Mouse (Mus musculus): Measurements from ENCODE around the gene Itpr3. TPM values are rescaled to one million over a fixed set of nuclear protein-coding genes. Genes with fewer than 3 reads are reported as not detected.

The Itpr3 gene
- total RNA-seq (2021): 1 to 10 TPM; 7.5 to 8.2 TPM

- peak; percentile 64 for DNase-seq
Observed at GRCm38 (mm10) chr17:27056812-27057516, at the start of gene Itpr3. Itpr3 (plus strand) TSS chr17:27057304.

GRCm38 (mm10) chr17:27008277-27008676 lies 48.8 kb upstream of the Itpr3 start:
- no peak for DNase-seq

GRCm38 (mm10) chr17:27011167-27011566 lies 45.9 kb upstream of the Itpr3 start:
- no peak for DNase-seq

GRCm38 (mm10) chr17:27011998-27012672 lies 45.0 kb upstream of the Itpr3 start:
- DNase-seq: no peak

- no peak for DNase-seq
Observed at GRCm38 (mm10) chr17:27012909-27013308, 44.2 kb upstream of the Itpr3 start.

GRCm38 (mm10) chr17:27017564-27018499 lies 39.3 kb upstream of the Itpr3 start:
- peak; percentile 91 for DNase-seq

GRCm38 (mm10) chr17:27018555-27019196 lies 38.4 kb upstream of the Itpr3 start:
- no peak for DNase-seq

GRCm38 (mm10) chr17:27021076-27021475 lies 36.0 kb upstream of the Itpr3 start:
- no peak for DNase-seq

- DNase-seq: no peak
Observed at GRCm38 (mm10) chr17:27021736-27022135, 35.4 kb upstream of the Itpr3 start.

GRCm38 (mm10) chr17:27023342-27023741 lies 33.8 kb upstream of the Itpr3 start:
- DNase-seq: no peak

- no peak for DNase-seq
Observed at GRCm38 (mm10) chr17:27025326-27025902, 31.7 kb upstream of the Itpr3 start.

GRCm38 (mm10) chr17:27025951-27026350 lies 31.2 kb upstream of the Itpr3 start:
- DNase-seq: no peak

- DNase-seq: peak; percentile 61
Observed at GRCm38 (mm10) chr17:27027460-27028283, 29.4 kb upstream of the Itpr3 start.

- DNase-seq: peak; percentile 95
Observed at GRCm38 (mm10) chr17:27028284-27028795, 28.8 kb upstream of the Itpr3 start.

GRCm38 (mm10) chr17:27028909-27029308 lies 28.2 kb upstream of the Itpr3 start, which contains the start of gene Bak1:
Bak1 (minus strand) TSS chr17:27029009.
- DNase-seq: no peak

- DNase-seq: no peak
Observed at GRCm38 (mm10) chr17:27029431-27029830, 27.7 kb upstream of the Itpr3 start.

GRCm38 (mm10) chr17:27030896-27031295 lies 26.2 kb upstream of the Itpr3 start:
- DNase-seq: no peak

- DNase-seq: no peak
Observed at GRCm38 (mm10) chr17:27032328-27032727, 24.8 kb upstream of the Itpr3 start.

- peak; percentile 91 for DNase-seq
Observed at GRCm38 (mm10) chr17:27032869-27033268, 24.2 kb upstream of the Itpr3 start.

- DNase-seq: no peak
Observed at GRCm38 (mm10) chr17:27036465-27036864, 20.6 kb upstream of the Itpr3 start.

All from heart, postnatal 4 days (tissue).